Mouse (Mus musculus): Measurements from ENCODE around the gene Cib2. TPM values are rescaled to one million over a fixed set of nuclear protein-coding genes. Genes with fewer than 3 reads are reported as not detected.
"Not testable (repeated sequence)": the region's sequence is repeated elsewhere in the genome, so short reads cannot be mapped to it uniquely, and the experiment has no call there.

The Cib2 gene
- total RNA-seq (2021), result 10 to 100 TPM; 23.6 to 23.9 TPM
- long read RNA-seq, experiment 1, transcript Cib2-201 (6 exons, 1,433 nt), result major isoform, 21 of 25 reads
- long read RNA-seq, experiment 1, partial matches to known transcripts, result 2 of 25 reads
- long read RNA-seq, experiment 1, other reads (novel, unspliced or antisense), result 2 of 25 reads
- long read RNA-seq, experiment 2, transcript Cib2-201 (6 exons, 1,433 nt), result major isoform, 36 of 39 reads
- long read RNA-seq, experiment 2, partial matches to known transcripts, result 1 of 39 reads
- long read RNA-seq, experiment 2, other reads (novel, unspliced or antisense), result 2 of 39 reads

GRCm38 (mm10) chr9:54559771-54560471 is at the start of gene Cib2:
Gene Cib2 (minus strand): TSS chr9:54560218.
- DNase-seq, result peak; percentile 74

- peak; percentile 69 for DNase-seq
Measured at GRCm38 (mm10) chr9:54604886-54605285, 44.9 kb upstream of the Cib2 start.

GRCm38 (mm10) chr9:54604131-54604654 is 44.2 kb upstream of the Cib2 start:
- no peak for DNase-seq

GRCm38 (mm10) chr9:54602916-54603315 is 42.9 kb upstream of the Cib2 start:
- no peak for DNase-seq

- no peak for DNase-seq
Measured at GRCm38 (mm10) chr9:54602386-54602785, 42.4 kb upstream of the Cib2 start.

GRCm38 (mm10) chr9:54596752-54597465 is 36.9 kb upstream of the Cib2 start:
- no peak for DNase-seq

GRCm38 (mm10) chr9:54593652-54594051 is 33.6 kb upstream of the Cib2 start:
- not testable (repeated sequence) for DNase-seq

GRCm38 (mm10) chr9:54587863-54588262 is 27.8 kb upstream of the Cib2 start:
- no peak for DNase-seq

- DNase-seq, result peak; percentile 99
Measured at GRCm38 (mm10) chr9:54586199-54587061, 26.4 kb upstream of the Cib2 start, which contains the start of gene Idh3a. Gene Idh3a (plus strand): TSS chr9:54586334.

- no peak for DNase-seq
Measured at GRCm38 (mm10) chr9:54585839-54586198, 25.8 kb upstream of the Cib2 start.

- DNase-seq, result not testable (repeated sequence)
Measured at GRCm38 (mm10) chr9:54584127-54584526, 24.1 kb upstream of the Cib2 start.

- DNase-seq, result no peak
Measured at GRCm38 (mm10) chr9:54583712-54584111, 23.7 kb upstream of the Cib2 start.

- no peak for DNase-seq
Measured at GRCm38 (mm10) chr9:54571130-54571839, 11.3 kb upstream of the Cib2 start.

GRCm38 (mm10) chr9:54568732-54569131 is 8.7 kb upstream of the Cib2 start:
- DNase-seq, result no peak

GRCm38 (mm10) chr9:54566958-54567357 is 6.9 kb upstream of the Cib2 start:
- DNase-seq, result no peak

GRCm38 (mm10) chr9:54560831-54561601 is 998 bp upstream of the Cib2 start:
- DNase-seq, result no peak

GRCm38 (mm10) chr9:54558731-54559130 is 1.3 kb downstream of the Cib2 start:
- DNase-seq, result peak; percentile 22

- no peak for DNase-seq
Measured at GRCm38 (mm10) chr9:54555044-54555443, 5.0 kb downstream of the Cib2 start.

- no peak for DNase-seq
Measured at GRCm38 (mm10) chr9:54552409-54552808, 7.6 kb downstream of the Cib2 start.

GRCm38 (mm10) chr9:54549433-54549832 is 10.6 kb downstream of the Cib2 start:
- no peak for DNase-seq

All from gastrocnemius, postnatal 10 days (tissue).